Comparison of ENCODE assay signal across 8 mouse cellular contexts in genomic region chr1:191097802-191098747, GRCm38 (mm10). TPM values are rescaled to one million over a fixed set of nuclear protein-coding genes. Genes with fewer than 3 reads are reported as not detected.
DNase-seq lines count a peak whose midpoint lies in the region; ATAC-seq and TF ChIP-seq lines count a peak whose summit lies in the region.

TSS of gene Batf3 (plus strand) at chr1:191097847.

- DNase-seq in cerebellum, adult 18-20 months, result peak; percentile 16
- DNase-seq in adrenal gland, postnatal 10 days, result peak; percentile 70
- DNase-seq in midbrain, postnatal 0 days (ENCODE audit: low spot score), result no peak
- peak; percentile 40 for DNase-seq in urinary bladder, postnatal 14 days (ENCODE audit: low spot score)

- H3K4me1 ChIP-seq in forebrain, embryonic 16.5 days (replicated peaks; ENCODE audit: control insufficient read depth, insufficient read depth, low read length), result peaks cover 12% of the 10 kb centered on the region
- peaks cover 17% of the 10 kb centered on the region for H3K4me1 ChIP-seq in hindbrain, embryonic 15.5 days (replicated peaks)
- H3K4me1 ChIP-seq in liver, embryonic 12.5 days, result peaks cover 12% of the 10 kb centered on the region
- H3K4me1 ChIP-seq in midbrain, postnatal 0 days (ENCODE audit: insufficient read depth, low read length), result 0 out of 2 replicates have a peak, but pooled peaks cover 4% of the 10 kb centered on the region

- ATAC-seq in cerebellum, adult (ENCODE audit: insufficient number of reproducible peaks, low FRiP score, low TSS enrichment), result no peak
- ATAC-seq in forebrain, embryonic 16.5 days, result peak; percentile 76
- ATAC-seq in hindbrain, embryonic 15.5 days (ENCODE audit: low FRiP score, low read depth), result peak; percentile 73
- ATAC-seq in liver, embryonic 12.5 days, result 0 out of 2 replicates have a peak, but pooled peaks have one; percentile 22
- ATAC-seq in midbrain, postnatal 0 days (ENCODE audit: low FRiP score), result peak; percentile 83

- H3K27me3 ChIP-seq in forebrain, embryonic 16.5 days (replicated peaks; ENCODE audit: control insufficient read depth, insufficient read depth, low read length), result peaks cover 17% of the 10 kb centered on the region
- H3K27me3 ChIP-seq in hindbrain, embryonic 15.5 days, result peaks cover 22% of the 10 kb centered on the region
- H3K27me3 ChIP-seq in liver, embryonic 12.5 days (replicated peaks), result peaks cover 76% of the 10 kb centered on the region
- peaks cover 23% of the 10 kb centered on the region for H3K27me3 ChIP-seq in midbrain, postnatal 0 days (ENCODE audit: insufficient read depth, low read length)

- no peaks in the 10 kb centered on the region for H3K9me3 ChIP-seq in forebrain, embryonic 16.5 days (ENCODE audit: control insufficient read depth, low read length)
- H3K9me3 ChIP-seq in hindbrain, embryonic 15.5 days, result no peaks in the 10 kb centered on the region
- H3K9me3 ChIP-seq in liver, embryonic 12.5 days (replicated peaks), result no peaks in the 10 kb centered on the region
- no peaks in the 10 kb centered on the region for H3K9me3 ChIP-seq in midbrain, postnatal 0 days (ENCODE audit: low read length)

- peak within 1 kb of the TSS; percentile 64 for H3K4me3 ChIP-seq in forebrain, embryonic 16.5 days (replicated peaks; ENCODE audit: low read length)
- peak within 1 kb of the TSS; percentile 66 for H3K4me3 ChIP-seq in hindbrain, embryonic 15.5 days
- peak within 1 kb of the TSS; percentile 51 for H3K4me3 ChIP-seq in liver, embryonic 12.5 days
- peak within 1 kb of the TSS; percentile 52 for H3K4me3 ChIP-seq in midbrain, postnatal 0 days (ENCODE audit: low read depth, low read length)

- H3K9ac ChIP-seq in forebrain, embryonic 16.5 days (replicated peaks; ENCODE audit: low read depth, low read length), result peak within 1 kb of the TSS; percentile 54
- peak within 1 kb of the TSS; percentile 39 for H3K9ac ChIP-seq in hindbrain, embryonic 15.5 days
- H3K9ac ChIP-seq in liver, embryonic 12.5 days, result no peak within 1 kb of the TSS
- peak within 1 kb of the TSS; percentile 44 for H3K9ac ChIP-seq in midbrain, postnatal 0 days (replicated peaks; ENCODE audit: low read length, poor library complexity, severe bottlenecking)

- H3K4me2 ChIP-seq in forebrain, embryonic 16.5 days (ENCODE audit: low read length), result peak within 1 kb of the TSS; percentile 93
- peak within 1 kb of the TSS; percentile 100 for H3K4me2 ChIP-seq in hindbrain, embryonic 15.5 days
- H3K4me2 ChIP-seq in liver, embryonic 12.5 days, result peak within 1 kb of the TSS; percentile 72
- peak within 1 kb of the TSS; percentile 99 for H3K4me2 ChIP-seq in midbrain, postnatal 0 days (ENCODE audit: low read depth, low read length, poor library complexity, severe bottlenecking)

- TF ChIP-seq CTCF in midbrain, postnatal 0 days (IDR thresholded peaks at IDR 0.05), result peak; percentile 58

- no peaks in the 10 kb centered on the region for H3K36me3 ChIP-seq in forebrain, embryonic 16.5 days (ENCODE audit: control insufficient read depth, insufficient read depth)
- H3K36me3 ChIP-seq in hindbrain, embryonic 15.5 days, result no peaks in the 10 kb centered on the region
- no peaks in the 10 kb centered on the region for H3K36me3 ChIP-seq in liver, embryonic 12.5 days
- no peaks in the 10 kb centered on the region for H3K36me3 ChIP-seq in midbrain, postnatal 0 days (ENCODE audit: insufficient read depth, low read length)

- WGBS in forebrain, embryonic 16.5 days, result under 1% methylated on average over 90 of the region's 95 CpGs
- under 1% methylated on average over 89 of the region's 95 CpGs for whole genome bisulfite sequencing in hindbrain, embryonic 15.5 days
- 2% methylated on average over 81 of the region's 95 CpGs for WGBS in liver, embryonic 12.5 days (ENCODE audit: insufficient replicate concordance)
- under 1% methylated on average over 83 of the region's 95 CpGs for WGBS in midbrain, postnatal 0 days

- H3K27ac ChIP-seq in forebrain, embryonic 16.5 days (ENCODE audit: low read length), result no peak within 1 kb of the TSS
- H3K27ac ChIP-seq in hindbrain, embryonic 15.5 days (replicated peaks), result no peak within 1 kb of the TSS
- H3K27ac ChIP-seq in liver, embryonic 12.5 days, result no peak within 1 kb of the TSS
- H3K27ac ChIP-seq in midbrain, postnatal 0 days (ENCODE audit: low read depth, low read length), result no peak within 1 kb of the TSS

RNA-seq across cellular contexts. Expression of gene Batf3, which starts in this region (rescaled TPM):
- total RNA-seq in adrenal gland, postnatal 10 days (2021), result 1 to 10 TPM; 1.6 to 1.8 TPM
- polyA plus RNA-seq in forebrain, embryonic 16.5 days (2015; fragmentation: Nextera tagmentation; extraction: Ambion mirVana), result 0.75 and 2.0 TPM in 2 replicates
- polyA plus RNA-seq in hindbrain, embryonic 15.5 days (2015; fragmentation: Nextera tagmentation; extraction: Ambion mirVana), result 2.0 and 2.3 TPM in 2 replicates
- polyA plus RNA-seq in liver, embryonic 12.5 days (2016; fragmentation: Nextera tagmentation; extraction: Ambion mirVana), result 2.6 and 3.7 TPM in 2 replicates
- 1.3 and 4.9 TPM in 2 replicates for total RNA-seq in midbrain, postnatal 0 days (2014; rRNA removed)
- polyA plus RNA-seq in midbrain, postnatal 0 days (2015; fragmentation: Nextera tagmentation; extraction: Ambion mirVana), result 1.3 and 1.6 TPM in 2 replicates
